Mouse (Mus musculus): ENCODE measurements around the gene Gstm3.
A peak's percentile ranks its signal among the peaks of the same experiment; 100 is the strongest.
"Not testable (repeated sequence)": the region's sequence is repeated elsewhere in the genome, so short reads cannot be mapped to it uniquely, and the experiment has no call there.

Gstm3 gene

GRCm38 (mm10) chr3:107968724-107969395, at the start of gene Gstm3:
Gstm3 (minus strand) TSS chr3:107969283.
- DNase-seq (ENCODE audit: low spot score), result no peak

- DNase-seq (ENCODE audit: low spot score), result no peak
Measured at GRCm38 (mm10) chr3:108018190-108018820, 49.2 kb upstream of the Gstm3 start.

GRCm38 (mm10) chr3:108017473-108018189, 48.5 kb upstream of the Gstm3 start, which contains the start of gene Gstm1:
Gstm1 (minus strand) TSS chr3:108017973.
- peak; percentile 97 for DNase-seq (ENCODE audit: low spot score)

GRCm38 (mm10) chr3:108016468-108016867, 47.4 kb upstream of the Gstm3 start:
- DNase-seq (ENCODE audit: low spot score), result not testable (repeated sequence)

DNA sequence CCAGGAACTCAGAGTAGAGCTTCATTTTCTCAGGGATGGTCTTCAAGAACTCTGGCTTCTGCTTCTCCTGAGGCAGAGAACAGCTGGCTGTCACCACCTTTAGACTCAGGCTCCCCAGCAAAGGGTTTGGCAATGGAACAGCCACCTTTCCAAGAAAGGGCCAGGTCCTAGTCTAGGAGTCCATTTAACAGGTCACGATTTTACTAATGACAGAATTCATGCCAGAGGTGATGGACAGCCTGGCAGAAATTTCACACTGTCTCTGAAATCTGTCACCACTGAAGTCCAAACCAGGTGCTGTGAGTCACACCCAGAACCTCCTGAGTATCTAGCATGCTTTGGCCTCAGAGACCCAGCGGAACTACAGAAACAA, 45.9 kb upstream of the Gstm3 start:
- no peak for DNase-seq (ENCODE audit: low spot score)

DNA sequence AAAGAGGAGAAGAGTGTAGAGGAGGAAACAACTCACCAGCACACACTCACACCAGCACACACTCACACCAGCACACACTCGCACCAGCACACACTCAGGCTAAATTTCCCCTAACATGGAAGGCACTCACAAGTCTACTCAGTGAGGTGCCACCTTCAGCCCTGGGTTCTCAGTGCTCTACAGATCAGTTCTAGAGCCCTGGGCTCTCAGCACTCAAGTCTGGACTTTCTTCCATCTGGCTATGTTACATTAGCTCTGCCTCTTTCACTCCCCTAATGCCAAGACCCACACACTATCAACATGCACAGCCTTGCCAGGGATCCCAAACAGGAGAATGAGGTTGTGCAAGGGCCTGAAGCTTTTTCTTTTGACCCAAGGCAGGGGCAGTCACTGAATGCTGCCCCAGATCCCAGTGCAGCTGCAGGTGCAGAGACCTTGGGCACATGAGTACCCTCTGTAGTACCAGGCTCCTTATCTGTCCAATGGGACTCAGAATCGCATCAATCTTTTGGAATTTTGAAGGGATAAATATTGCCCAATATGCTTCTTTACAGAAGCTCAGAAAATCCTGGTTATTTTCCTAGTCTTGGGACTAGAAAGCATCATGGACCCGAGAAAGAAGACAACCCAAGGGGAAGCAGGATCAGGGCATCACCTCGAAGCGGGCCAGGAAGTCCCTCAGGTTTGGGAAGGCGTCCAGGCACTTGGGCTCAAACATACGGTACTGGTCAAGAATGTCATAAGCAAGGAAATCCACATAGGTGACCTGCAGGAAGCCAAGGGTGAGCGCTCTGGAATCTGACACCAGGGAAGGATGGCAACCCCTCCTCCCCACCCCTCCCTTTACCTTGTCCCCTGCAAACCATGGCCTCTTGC, 45.3 kb upstream of the Gstm3 start:
- no peak for DNase-seq (ENCODE audit: low spot score)

- DNase-seq (ENCODE audit: low spot score), result peak; percentile 79
Measured at GRCm38 (mm10) chr3:108013331-108013871, 44.3 kb upstream of the Gstm3 start.

DNA sequence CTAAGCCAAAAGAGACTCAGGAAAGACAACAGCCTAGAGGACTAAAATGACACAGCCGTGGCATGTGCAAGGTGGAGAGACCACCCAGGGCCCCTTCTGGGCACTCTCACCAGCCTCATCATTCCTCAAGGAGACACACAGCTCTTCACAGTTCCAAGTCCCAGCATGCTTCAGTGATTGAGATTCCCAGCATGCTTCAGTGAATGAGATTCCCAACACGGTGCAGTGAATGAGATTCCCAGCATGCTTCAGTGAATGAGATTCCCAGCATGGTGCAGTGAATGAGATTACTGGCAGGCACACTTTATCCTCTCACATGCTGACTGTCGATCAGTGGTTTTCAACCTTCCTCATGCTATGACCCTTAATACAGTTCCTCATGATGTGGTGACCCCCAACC, 42.5 kb upstream of the Gstm3 start:
- DNase-seq (ENCODE audit: low spot score), result no peak

DNA sequence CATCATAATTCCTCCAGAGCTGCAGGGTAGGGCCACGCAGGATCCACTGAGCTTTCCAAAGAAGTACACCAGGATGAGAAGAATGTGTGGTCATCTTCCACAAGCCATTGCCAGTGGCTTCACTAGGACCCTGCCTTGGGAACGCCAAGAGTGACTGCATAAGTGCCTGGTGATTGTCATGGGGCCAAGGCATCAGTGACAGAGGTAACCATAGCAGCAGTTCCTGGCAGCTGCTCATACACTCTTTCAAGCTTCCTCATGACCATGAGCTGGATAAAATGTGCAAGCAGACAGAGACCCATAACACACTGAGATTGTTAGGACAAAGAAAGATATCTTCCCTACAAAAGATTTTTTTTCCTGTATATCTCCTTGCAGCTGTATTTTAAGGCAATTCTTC, 41.2 kb upstream of the Gstm3 start:
- no peak for DNase-seq (ENCODE audit: low spot score)

DNA sequence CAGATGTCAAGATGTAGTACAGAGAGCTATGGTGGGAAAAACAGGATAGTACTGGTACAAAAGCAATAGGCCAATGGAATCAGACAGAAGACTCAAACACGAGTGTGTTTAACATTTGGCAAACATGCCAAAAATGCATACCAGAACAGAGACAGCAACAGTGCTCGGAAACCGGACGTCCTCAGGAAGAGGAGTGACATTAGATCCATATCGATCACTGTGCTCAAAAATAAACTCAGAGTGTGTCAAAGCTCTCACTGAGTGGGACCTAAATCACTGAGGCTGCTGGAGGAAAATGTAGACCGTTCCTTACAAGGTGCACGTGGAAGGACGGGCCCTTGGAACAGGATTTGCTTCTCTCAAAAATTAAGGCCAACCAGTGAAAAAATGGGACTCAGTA, 32.9 kb upstream of the Gstm3 start:
- DNase-seq (ENCODE audit: low spot score), result no peak

DNA sequence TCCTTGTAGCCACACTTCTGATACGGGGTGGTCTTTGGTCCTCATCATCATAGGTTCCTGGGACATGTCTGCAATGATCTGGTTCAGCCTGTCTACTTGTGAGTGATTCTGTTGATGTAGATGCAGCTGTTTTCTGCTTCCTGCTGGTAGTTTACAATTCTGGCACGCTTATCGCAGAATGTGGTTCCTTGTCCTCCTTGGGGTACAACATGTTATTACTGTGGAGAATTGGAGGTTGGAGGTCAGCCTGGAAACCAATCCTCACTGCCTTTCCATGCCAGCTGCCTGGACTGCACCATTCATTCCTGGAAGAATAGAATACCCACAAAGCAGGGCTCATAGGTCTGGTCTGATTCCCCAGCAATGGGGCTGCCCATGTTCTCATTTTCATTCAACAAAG, 30.4 kb upstream of the Gstm3 start:
- DNase-seq (ENCODE audit: low spot score), result no peak

- DNase-seq (ENCODE audit: low spot score), result no peak
Measured at GRCm38 (mm10) chr3:107998591-107998990, 29.5 kb upstream of the Gstm3 start.

- no peak for DNase-seq (ENCODE audit: low spot score)
Measured at GRCm38 (mm10) chr3:107996576-107996975, 27.5 kb upstream of the Gstm3 start.

- DNase-seq (ENCODE audit: low spot score), result not testable (repeated sequence)
Measured at GRCm38 (mm10) chr3:107995974-107996373, 26.9 kb upstream of the Gstm3 start.

- DNase-seq (ENCODE audit: low spot score), result peak; percentile 72
Measured at GRCm38 (mm10) chr3:107986041-107986562, 17.0 kb upstream of the Gstm3 start, which contains the start of gene Gstm2. Gstm2 (minus strand) TSS chr3:107986453.

GRCm38 (mm10) chr3:107985141-107985540, 16.1 kb upstream of the Gstm3 start:
- DNase-seq (ENCODE audit: low spot score), result not testable (repeated sequence)

- no peak for DNase-seq (ENCODE audit: low spot score)
Measured at GRCm38 (mm10) chr3:107984471-107984870, 15.4 kb upstream of the Gstm3 start.

- no peak for DNase-seq (ENCODE audit: low spot score)
Measured at GRCm38 (mm10) chr3:107983771-107984170, 14.7 kb upstream of the Gstm3 start.

DNA sequence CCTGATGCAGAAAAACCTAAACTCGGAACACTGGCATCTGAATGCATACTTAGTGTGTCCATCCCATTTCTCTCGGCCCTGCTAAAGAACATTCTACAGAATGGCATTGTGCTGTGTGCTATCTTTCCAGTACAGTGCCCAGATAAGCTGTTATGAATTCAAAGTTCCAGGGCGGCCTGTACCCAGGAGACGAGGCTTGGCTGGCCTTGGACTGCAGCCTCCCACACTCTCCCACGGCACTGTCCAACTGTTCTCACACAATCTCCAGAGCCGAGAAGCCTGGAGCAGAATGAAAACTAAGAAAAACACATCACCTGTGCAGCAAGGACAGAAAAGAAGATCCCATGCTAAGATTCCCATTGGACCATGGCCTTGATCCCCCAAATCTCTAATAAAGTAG, 13.6 kb upstream of the Gstm3 start:
- DNase-seq (ENCODE audit: low spot score), result peak; percentile 23

DNA sequence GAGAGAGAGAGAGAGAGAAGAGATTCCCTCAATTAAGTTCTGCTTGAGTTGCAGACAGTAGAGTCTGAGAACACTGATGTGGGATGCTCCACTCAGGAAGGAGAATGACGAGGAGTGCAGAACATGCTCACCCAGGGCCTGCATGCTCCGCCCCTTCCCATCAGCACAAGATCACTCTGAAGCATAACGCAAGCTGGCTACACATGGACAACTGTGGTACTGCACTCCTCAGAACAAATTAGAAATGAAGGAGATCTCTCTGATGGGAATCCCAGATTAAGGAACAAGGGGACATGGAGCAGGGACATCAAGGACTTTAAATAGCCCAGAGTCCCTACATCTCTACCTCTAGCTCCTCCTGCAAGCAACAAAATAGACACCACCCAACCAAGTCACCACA, 12.2 kb upstream of the Gstm3 start:
- DNase-seq (ENCODE audit: low spot score), result no peak

DNA sequence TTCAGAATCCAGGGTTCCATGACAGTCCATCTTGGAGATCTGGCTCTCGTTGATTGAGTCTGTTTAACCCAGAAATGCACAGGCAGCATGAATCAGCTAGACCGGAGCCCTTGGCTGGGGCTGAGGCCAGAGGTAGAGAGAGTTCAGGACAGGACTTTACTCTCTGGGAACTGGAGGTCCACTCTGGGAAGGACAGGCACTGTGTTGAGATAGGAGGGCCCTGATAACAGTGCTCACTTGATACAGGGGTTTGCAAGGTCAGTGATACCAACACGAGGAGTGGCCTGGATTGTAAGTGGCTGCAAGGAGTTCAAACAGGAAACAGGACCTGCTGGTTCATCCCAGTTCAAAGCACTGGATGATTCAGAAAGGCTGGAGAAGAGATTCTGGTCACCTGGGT, 8.6 kb upstream of the Gstm3 start:
- no peak for DNase-seq (ENCODE audit: low spot score)

DNA sequence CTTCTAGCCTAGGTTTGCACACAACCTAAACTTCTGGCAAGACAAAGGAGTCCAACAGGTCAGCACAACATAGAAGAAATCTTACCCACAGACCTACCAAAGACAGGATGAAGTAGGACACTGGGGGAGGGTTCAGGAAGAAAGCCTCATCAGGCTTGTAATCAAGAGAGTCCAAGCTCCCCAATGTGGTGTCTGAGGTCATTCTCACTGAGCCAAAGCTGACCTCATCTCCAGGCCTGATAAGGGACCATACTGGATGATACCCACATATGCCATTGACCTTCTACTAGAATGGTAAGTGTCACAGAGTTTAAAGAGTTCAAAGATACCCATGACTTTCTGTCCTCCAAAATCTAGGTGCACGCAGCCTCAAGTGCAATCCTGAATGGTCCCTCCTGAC, 5.2 kb upstream of the Gstm3 start:
- no peak for DNase-seq (ENCODE audit: low spot score)
